Mouse (Mus musculus): ENCODE measurements around the gene Olfr1112.
"Not testable (repeated sequence)": the region's sequence is repeated elsewhere in the genome, so short reads cannot be mapped to it uniquely, and the experiment has no call there.

The Olfr1112 gene

GRCm38 (mm10) chr2:87187498-87187897, at the start of gene Olfr1112:
TSS of gene Olfr1112 (plus strand) at chr2:87187798.
- no peak for DNase-seq (ENCODE audit: low spot score in 2 of 2)

GRCm38 (mm10) chr2:87140200-87140599, 47.4 kb upstream of the Olfr1112 start, which contains the start of gene Olfr1110:
TSS of gene Olfr1110 (minus strand) at chr2:87140300.
- no peak for DNase-seq (ENCODE audit: low spot score in 2 of 2)

- no peak for DNase-seq (ENCODE audit: low spot score in 2 of 2)
These were observed 35.1 kb upstream of the Olfr1112 start, which contains the start of gene Olfr1111 for GRCm38 (mm10) chr2:87152524-87152923. TSS of gene Olfr1111 (minus strand) at chr2:87152624.

- not testable (repeated sequence) for DNase-seq (ENCODE audit: low spot score in 2 of 2)
These were observed 19.9 kb upstream of the Olfr1112 start for GRCm38 (mm10) chr2:87167731-87168130.

- DNase-seq (ENCODE audit: low spot score in 2 of 2): no peak
These were observed 21.1 kb downstream of the Olfr1112 start, which contains the start of gene Olfr1113 for GRCm38 (mm10) chr2:87208670-87209069. TSS of gene Olfr1113 (plus strand) at chr2:87208970.

Measured in urinary bladder, adult 18-20 months (tissue).